Mouse (Mus musculus) spleen, adult 18-20 months (tissue): ENCODE measurements around the gene Hormad2.

Source experiments
- DNase-seq, 2 experiments: peaks; one replicate each; pipeline ENCODE4 v3.0.0; 2022; ENCODE audit warnings: mixed read lengths in 2 of 2

The Hormad2 gene

GRCm38 (mm10) chr11:4440978-4441377, at the start of gene Hormad2:
TSS of gene Hormad2 (minus strand) at chr11:4441105.
- DNase-seq: peak in 1 of 2 experiments; percentile 9

DNA sequence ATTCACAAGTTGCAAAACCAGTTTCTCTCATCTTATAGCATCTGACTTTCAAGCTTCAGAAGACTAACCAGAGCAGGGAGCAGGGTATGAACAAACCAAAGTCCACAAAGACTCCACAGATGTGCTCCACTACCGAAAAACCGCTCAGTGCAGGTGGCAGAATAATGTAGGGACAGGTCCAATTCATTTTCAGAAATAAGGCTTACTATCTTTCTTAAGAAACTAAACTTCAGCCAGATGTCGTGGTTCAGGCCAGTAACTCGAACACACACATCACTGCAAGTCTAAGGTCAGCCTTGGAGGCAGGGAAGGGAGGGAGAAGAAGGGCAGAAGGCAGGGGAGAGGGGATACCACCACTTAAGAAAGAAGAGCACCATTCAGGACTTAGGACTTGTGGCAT, 48.3 kb upstream of the Hormad2 start:
- no peak for DNase-seq

GRCm38 (mm10) chr11:4488798-4489197, 47.9 kb upstream of the Hormad2 start:
- no peak for DNase-seq

GRCm38 (mm10) chr11:4488367-4488766, 47.5 kb upstream of the Hormad2 start:
- no peak for DNase-seq

DNA sequence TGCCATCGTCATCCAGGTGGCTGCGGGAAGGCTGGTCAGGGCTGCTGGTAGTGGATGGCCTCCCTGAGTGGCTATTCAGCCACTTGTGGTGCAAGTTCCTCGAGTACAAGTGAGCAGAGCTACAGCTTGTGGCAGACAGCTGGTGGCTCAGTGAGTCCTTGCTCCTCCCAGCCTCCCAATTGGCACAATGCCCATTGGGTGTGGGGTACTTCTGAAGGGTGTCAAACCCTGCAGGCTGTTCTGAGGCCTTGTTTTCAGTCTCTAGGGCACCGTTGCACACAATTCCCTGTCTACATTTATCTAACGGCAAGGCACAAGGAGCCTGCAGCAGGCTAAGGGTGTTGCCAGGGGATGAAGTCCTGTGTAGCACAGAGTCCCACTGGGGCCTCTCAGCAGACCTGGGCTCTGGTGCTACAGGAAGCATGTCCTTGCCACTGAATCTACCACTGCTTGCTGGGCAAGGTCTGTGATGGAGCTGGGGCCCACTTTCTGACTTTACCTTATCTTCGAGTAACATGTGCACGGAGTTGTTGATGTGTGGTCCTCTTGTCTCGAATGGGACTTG, 46.6 kb upstream of the Hormad2 start:
- no peak for DNase-seq

DNA sequence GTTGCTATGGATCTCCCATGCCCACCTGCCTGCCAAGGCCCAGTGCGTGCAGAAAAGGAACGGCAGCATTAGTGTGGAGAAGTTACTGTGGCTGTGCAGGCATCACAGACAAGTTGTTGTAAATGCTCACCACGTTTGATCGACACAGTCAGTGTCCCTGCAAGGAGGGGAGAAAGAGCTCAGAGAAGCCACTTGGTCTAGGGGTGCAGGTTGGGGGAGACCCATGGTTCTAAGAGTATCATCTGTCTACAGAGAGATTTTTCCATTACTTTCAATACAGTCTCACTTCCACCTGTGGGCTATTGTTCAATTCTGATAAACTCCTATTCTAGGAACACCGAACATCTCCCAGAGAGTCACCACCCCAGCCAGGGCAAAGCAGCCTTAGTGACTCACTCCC, 43.6 kb upstream of the Hormad2 start:
- no peak for DNase-seq

DNA sequence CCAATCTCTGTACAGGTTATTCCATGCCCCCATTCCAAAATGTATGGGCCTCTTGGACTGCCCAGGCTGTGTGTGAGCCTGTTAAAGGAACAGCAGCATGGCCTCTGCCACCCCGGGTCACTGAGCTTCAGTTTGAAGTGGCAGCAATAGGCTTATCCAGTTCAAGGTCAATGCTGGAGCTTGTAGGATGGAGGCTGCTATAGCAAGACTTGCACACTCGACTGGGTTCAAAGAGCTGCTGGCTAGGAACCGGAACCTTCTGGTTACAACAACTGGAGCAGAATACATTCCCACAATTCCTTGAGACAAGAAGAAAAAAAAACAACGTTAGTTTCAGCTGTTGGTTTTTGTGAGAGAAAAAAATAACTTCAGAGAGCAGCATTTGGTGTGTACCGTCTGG, 41.7 kb upstream of the Hormad2 start:
- DNase-seq: no peak

DNA sequence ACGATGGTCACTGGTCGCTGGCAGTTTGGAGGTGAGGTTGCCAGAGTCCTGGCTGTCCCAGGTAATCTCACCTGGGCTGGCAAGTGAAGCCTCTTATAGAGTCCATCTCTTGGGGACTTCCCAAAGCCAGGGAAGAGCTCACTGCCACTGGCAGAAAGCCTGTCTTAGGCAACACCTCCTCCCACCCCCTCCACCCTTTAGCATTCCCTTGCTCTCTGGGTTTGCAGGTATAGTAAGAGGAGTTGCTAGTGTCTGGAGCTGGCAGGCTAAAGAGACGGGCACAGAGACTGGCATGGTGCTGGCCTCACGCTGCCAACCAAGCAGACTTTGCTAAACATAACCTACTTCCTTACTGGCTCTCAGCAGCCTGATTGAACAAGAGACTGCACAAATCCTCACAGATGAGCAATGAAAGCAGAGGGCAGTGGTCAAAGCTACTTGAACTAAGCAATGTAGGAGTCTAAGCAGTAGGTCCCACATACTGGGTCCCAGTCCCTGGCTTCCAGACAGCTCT, 35.3 kb upstream of the Hormad2 start:
- no peak for DNase-seq

DNA sequence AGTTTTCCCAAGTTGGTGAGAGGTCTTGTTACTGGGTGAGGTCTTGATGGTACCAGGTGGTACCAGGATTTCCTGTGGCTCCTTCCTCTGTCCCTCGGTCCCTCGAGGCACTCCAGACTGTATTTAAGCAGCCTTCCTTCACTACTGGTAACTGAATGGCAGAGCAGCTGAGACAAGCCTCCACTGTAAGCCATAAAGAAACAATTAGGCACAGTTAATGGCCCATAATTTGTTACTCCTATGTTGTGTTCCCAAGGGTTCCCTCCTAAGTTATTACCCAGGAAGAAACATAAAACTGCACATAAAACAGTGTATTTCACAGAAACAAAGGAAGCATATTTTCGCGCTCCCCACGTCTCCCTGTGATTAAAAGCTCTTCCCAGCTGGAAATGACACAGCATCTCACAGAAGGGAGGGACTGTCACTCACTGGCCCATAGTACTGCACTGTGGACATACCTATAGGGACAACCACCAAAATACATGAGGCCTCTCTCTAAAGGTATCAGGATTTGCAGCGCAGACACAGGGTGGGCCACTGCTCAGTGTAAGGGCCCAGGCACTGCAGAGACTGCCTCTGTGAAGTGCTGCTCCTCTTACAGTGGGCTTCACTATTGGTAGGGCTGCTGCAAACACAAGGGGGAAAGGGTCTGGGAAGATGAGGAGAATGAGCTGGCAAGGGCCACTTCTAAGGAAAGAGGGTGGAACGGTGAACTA, 31.7 kb upstream of the Hormad2 start:
- DNase-seq: no peak

- DNase-seq: no peak
Measured at GRCm38 (mm10) chr11:4471734-4472133, 30.8 kb upstream of the Hormad2 start.

DNA sequence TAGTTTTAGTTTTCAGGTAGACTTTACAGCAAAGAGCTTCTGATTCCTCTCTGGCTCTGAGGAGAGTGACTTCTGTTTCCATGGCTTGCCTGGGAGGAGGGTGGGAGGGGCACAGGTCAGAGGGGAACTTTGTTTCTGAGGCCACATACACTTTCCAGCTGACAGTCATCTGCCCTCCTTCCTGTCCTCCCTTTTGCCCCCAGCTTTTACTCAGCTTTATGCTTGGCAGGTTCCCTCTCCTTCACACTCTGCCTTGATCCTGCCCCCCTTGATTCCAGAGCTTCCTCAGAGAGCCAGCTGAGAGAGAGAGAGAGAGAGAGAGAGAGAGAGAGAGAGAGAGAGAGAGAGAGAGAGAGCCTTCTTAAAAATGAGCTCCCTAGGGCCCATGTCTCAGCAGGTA, 30.3 kb upstream of the Hormad2 start:
- no peak for DNase-seq

GRCm38 (mm10) chr11:4469091-4469490, 28.2 kb upstream of the Hormad2 start:
- no peak for DNase-seq

- no peak for DNase-seq
Measured at GRCm38 (mm10) chr11:4467436-4467835, 26.5 kb upstream of the Hormad2 start.

DNA sequence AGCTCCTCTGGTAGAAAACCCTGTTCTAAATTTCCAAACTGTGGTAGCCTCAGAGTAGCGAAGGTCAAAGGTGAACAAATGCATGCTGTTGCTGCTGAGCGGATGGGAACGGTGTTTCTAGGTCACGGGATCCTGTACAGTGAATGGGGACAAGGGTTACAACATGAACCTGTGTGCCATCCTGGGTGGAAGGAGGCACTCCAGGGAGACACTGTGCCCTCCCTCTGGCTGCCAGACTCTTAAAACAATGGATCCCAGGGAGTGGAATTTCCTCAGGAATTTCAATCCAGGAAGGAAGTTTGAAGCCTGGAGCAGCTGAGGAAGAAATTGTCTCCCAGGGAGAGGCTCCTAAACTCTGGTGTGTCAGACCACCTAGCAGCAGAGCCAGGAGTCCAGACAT, 25.3 kb upstream of the Hormad2 start:
- DNase-seq: no peak

DNA sequence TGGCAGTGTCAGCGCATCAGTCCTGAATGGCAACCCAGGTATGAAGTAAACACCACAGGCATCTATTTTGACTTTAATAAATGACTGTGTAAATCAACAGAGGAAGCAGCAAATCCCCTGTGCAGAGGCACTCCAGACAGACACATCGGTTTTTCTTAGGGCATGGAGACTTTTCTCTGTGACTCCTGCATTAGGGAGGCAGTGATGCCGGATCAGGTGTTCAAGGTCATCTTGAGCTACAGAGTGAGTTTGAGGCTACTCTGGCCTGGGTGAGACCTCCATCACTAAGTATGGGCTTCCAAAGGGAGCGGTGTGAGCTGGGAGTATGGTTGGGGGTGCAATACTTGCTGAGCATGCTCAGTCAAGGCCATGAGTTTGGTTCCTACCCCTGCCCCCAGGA, 23.7 kb upstream of the Hormad2 start:
- DNase-seq: no peak

DNA sequence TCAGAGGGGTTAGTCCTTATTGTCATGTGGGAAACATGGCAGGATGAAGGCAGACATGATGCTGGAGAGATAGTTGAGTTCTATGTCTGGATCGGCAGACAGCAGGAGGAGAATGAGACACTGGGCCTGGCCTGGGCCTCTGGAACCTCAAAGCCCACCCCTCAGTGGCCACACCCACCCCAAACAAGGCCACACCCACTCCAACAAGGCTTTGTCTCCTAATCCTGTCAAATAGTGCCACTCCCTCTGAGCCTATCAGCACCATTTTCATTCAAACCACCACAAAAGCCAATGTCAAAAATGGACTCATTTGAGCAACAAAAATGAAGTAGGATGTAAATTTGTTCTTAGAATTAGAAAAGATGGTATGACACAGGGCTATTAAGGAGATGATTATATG, 23.3 kb upstream of the Hormad2 start:
- DNase-seq: no peak

- no peak for DNase-seq
Measured at GRCm38 (mm10) chr11:4462868-4463267, 22.0 kb upstream of the Hormad2 start.

DNA sequence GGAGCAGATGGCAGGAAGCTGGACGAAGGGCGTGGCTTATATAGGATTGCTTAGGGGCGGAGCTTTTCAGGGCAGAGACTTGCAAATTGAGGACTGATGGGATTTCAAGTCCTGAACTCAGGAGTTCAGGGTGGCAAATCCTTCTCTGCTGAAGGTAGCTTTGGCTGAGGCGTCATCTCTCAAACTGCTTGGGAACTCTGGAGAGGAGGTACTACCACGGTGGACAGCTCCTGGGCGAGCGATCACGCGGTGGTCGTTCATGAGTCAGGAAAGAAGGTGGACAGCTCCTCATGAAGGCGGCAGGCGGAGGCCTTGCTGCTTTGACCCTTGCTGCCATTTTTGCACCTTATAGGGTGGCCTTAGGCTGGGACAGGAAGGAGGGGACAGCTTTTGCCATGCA, 20.2 kb upstream of the Hormad2 start:
- no peak for DNase-seq

DNA sequence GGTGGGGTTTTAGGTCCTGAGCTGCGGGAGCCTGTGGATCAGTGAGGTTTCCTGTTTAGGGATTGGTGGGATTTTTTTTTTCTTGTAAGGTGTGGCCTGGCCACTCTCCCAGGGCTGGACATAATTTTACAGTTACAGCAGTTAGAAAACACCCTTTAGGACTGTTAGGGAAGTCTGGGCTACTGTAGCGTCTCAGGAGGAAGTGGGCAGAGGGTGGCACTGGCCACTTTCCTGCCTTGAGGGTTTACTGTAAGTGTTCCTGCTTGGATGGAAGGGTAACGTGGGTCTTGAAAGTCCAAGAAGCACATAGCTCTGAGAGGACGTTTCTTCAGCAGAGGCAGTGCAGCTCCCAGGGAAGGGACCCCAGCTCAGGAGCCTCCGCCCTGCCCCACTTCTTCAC, 19.7 kb upstream of the Hormad2 start:
- no peak for DNase-seq

- DNase-seq: no peak
Measured at GRCm38 (mm10) chr11:4454895-4455535, 14.1 kb upstream of the Hormad2 start.

GRCm38 (mm10) chr11:4452467-4453184, 11.7 kb upstream of the Hormad2 start:
- no peak for DNase-seq

GRCm38 (mm10) chr11:4451116-4451515, 10.2 kb upstream of the Hormad2 start:
- DNase-seq: peak in 1 of 2 experiments; percentile 45

DNA sequence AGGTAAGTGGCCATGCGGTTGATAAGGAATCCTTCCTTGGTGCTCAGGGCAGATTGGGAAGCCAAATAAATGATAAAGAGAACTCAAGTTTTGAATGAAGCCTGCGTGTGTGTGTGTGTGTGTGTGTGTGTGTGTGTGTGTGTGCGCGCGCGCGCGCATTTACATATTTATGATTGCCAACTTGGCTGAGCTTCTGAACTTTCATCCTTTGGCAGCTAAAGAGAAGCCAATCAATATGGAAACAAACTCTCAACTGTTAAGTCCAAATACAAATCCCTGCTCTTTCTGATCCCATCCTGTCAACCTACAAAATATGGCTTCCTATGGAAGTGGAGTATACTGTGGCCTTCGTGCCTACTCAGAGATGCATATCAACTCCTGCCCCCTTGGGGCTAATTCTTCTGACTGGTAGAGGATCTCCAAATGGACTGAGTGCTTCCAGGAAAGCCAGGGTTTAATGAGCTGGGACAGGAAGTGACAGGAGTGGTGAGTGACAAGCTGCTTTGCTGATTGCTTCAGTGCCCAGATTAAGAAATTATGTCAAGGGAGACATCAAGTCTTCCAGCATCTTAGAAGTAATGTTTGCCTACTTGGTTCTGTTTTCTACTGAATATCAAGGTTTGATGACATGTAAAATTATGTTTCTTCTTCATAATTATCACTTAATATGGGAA, 5.4 kb upstream of the Hormad2 start:
- no peak for DNase-seq
